Mouse (Mus musculus) hindbrain, embryonic 13.5 days (tissue): Measurements from ENCODE around the gene Trim10. TPM values are rescaled to one million over a fixed set of nuclear protein-coding genes. Genes with fewer than 3 reads are reported as not detected.
A peak's percentile ranks its signal among the peaks of the same experiment; 100 is the strongest.

Experiments
- ATAC-seq: fragments of 200-750 bp; cut with Nextera tagmentation; 2 replicates; pipeline ENCODE4 v1.8.0; 2017; ENCODE audit warnings: moderate TSS enrichment; ENCODE audit not compliant: low FRiP score
- H3K27ac ChIP-seq: fragments of 300-500 bp; sonication (generic); 2 replicates; pipeline ENCODE4 v1.5.1; 2015; ENCODE audit warnings: inconsistent platforms, mild to moderate bottlenecking, moderate library complexity
- H3K27me3 ChIP-seq: fragments of 300-500 bp; sonication (generic); 2 replicates; pipeline ENCODE4 v1.6.1; 2015; ENCODE audit warnings: mild to moderate bottlenecking, inconsistent platforms
- H3K36me3 ChIP-seq: fragments of 300-500 bp; sonication (generic); 2 replicates; pipeline ENCODE4 v1.6.1; 2015; ENCODE audit warnings: mild to moderate bottlenecking, inconsistent platforms
- H3K4me1 ChIP-seq: fragments of 300-500 bp; sonication (generic); replicated peaks from 2 replicates; pipeline ENCODE4 v1.6.1; 2015; ENCODE audit warnings: inconsistent platforms
- H3K4me2 ChIP-seq: fragments of 300-500 bp; sonication (generic); 2 replicates; pipeline ENCODE4 v1.6.1; 2015; ENCODE audit warnings: inconsistent platforms, mild to moderate bottlenecking, moderate library complexity
- H3K4me3 ChIP-seq: fragments of 300-500 bp; sonication (generic); 2 replicates; pipeline ENCODE4 v1.5.1; 2015; ENCODE audit warnings: mild to moderate bottlenecking, inconsistent platforms
- H3K9ac ChIP-seq: fragments of 300-500 bp; sonication (generic); 2 replicates; pipeline ENCODE4 v1.6.1; 2015; ENCODE audit warnings: mild to moderate bottlenecking, inconsistent platforms
- H3K9me3 ChIP-seq: fragments of 300-500 bp; sonication (generic); 2 replicates; pipeline ENCODE4 v1.6.1; 2016; ENCODE audit warnings: inconsistent platforms
- WGBS: fragments of 180-500 bp; shearing (Covaris S2); methylation state at CpG from one replicate; pipeline ENCODE4 v1.1.7; 2015; 5-methylcytosine and 5-hydroxymethylcytosine counted together
- polyA plus RNA-seq: library from polyadenylated mRNA; unstranded; fragments of >200 nt; fragmentation: Nextera tagmentation; extraction: Ambion mirVana; gene quantifications from 2 replicates; pipeline ENCODE4 v1.2.1, GENCODE M21; 2015

Trim10 gene
- polyA plus RNA-seq, 1 experiment from 2014 or later = 1.3 TPM

GRCm38 (mm10) chr17:36899376-36899775, 30.0 kb downstream of the Trim10 start:
- Histone ChIP-seq H3K27me3 (no peaks in the 10 kb centered on the region), H3K4me1 (no peaks in the 10 kb centered on the region), H3K4me2 (no peak overlapping the region), H3K27ac (no peak overlapping the region), H3K4me3 (no peak overlapping the region), H3K9ac (no peak overlapping the region), H3K9me3 (no peaks in the 10 kb centered on the region), H3K36me3 (no peaks in the 10 kb centered on the region)
- 92% methylated on average over 4 of the region's 4 CpGs for WGBS
- no peak for ATAC-seq

GRCm38 (mm10) chr17:36900001-36900400, 30.6 kb downstream of the Trim10 start:
- Histone ChIP-seq H3K9me3 (no peaks in the 10 kb centered on the region), H3K4me3 (no peak overlapping the region), H3K27me3 (no peaks in the 10 kb centered on the region), H3K4me2 (no peak overlapping the region), H3K27ac (no peak overlapping the region), H3K4me1 (no peaks in the 10 kb centered on the region), H3K9ac (no peak overlapping the region), H3K36me3 (no peaks in the 10 kb centered on the region)
- no peak for ATAC-seq
- WGBS = 87% methylated on average over 5 of the region's 5 CpGs

- Histone ChIP-seq H3K36me3 (no peaks in the 10 kb centered on the region), H3K9me3 (no peaks in the 10 kb centered on the region), H3K4me2 (no peak overlapping the region), H3K4me3 (no peak overlapping the region), H3K27me3 (no peaks in the 10 kb centered on the region), H3K27ac (no peak overlapping the region), H3K9ac (no peak overlapping the region), H3K4me1 (no peaks in the 10 kb centered on the region)
- no peak for ATAC-seq
- 39% methylated on average over 1 of the region's 1 CpGs for WGBS
Measured at GRCm38 (mm10) chr17:36900691-36901090, 31.3 kb downstream of the Trim10 start.

- Histone ChIP-seq H3K4me1 (no peaks in the 10 kb centered on the region), H3K36me3 (no peaks in the 10 kb centered on the region), H3K4me3 (no peak overlapping the region), H3K27me3 (no peaks in the 10 kb centered on the region), H3K27ac (no peak overlapping the region), H3K9ac (no peak overlapping the region), H3K9me3 (no peaks in the 10 kb centered on the region), H3K4me2 (no peak overlapping the region)
- WGBS = 75% methylated on average over 3 of the region's 3 CpGs
- no peak for ATAC-seq
Measured at GRCm38 (mm10) chr17:36903651-36904050, 34.3 kb downstream of the Trim10 start.

- Histone ChIP-seq H3K9me3 (no peaks in the 10 kb centered on the region), H3K4me3 (no peak overlapping the region), H3K9ac (no peak overlapping the region), H3K27me3 (0 out of 2 replicates have a peak, but pooled peaks cover 7% of the 10 kb centered on the region), H3K27ac (no peak overlapping the region), H3K4me2 (no peak overlapping the region), H3K4me1 (no peaks in the 10 kb centered on the region), H3K36me3 (no peaks in the 10 kb centered on the region)
- no peak for ATAC-seq
- 45% methylated on average over 1 of the region's 1 CpGs for WGBS
Measured at GRCm38 (mm10) chr17:36908235-36908634, 38.9 kb downstream of the Trim10 start.

- no peak for ATAC-seq
- Histone ChIP-seq H3K9me3 (no peaks in the 10 kb centered on the region), H3K36me3 (no peaks in the 10 kb centered on the region), H3K4me2 (no peak overlapping the region), H3K9ac (no peak overlapping the region), H3K27me3 (0 out of 2 replicates have a peak, but pooled peaks cover 7% of the 10 kb centered on the region), H3K4me1 (no peaks in the 10 kb centered on the region), H3K4me3 (no peak overlapping the region), H3K27ac (no peak overlapping the region)
- WGBS = 69% methylated on average over 4 of the region's 4 CpGs
Measured at GRCm38 (mm10) chr17:36909802-36910201, 40.4 kb downstream of the Trim10 start.

GRCm38 (mm10) chr17:36912031-36912430, 42.7 kb downstream of the Trim10 start:
- H3K4me2 ChIP-seq = no peak overlapping the region
- 77% methylated on average over 2 of the region's 2 CpGs for WGBS
- H3K27me3 ChIP-seq = 0 out of 2 replicates have a peak, but pooled peaks cover 7% of the 10 kb centered on the region
- no peak for ATAC-seq
- H3K36me3 ChIP-seq = no peaks in the 10 kb centered on the region
- H3K4me1 ChIP-seq = no peaks in the 10 kb centered on the region
- no peak overlapping the region for H3K4me3 ChIP-seq
- H3K9me3 ChIP-seq = no peaks in the 10 kb centered on the region
- no peak overlapping the region for H3K9ac ChIP-seq
- H3K27ac ChIP-seq = no peak overlapping the region

GRCm38 (mm10) chr17:36914108-36914507, 44.7 kb downstream of the Trim10 start:
- H3K27me3 ChIP-seq = 0 out of 2 replicates have a peak, but pooled peaks cover 6% of the 10 kb centered on the region
- no peaks in the 10 kb centered on the region for H3K4me1 ChIP-seq
- H3K9ac ChIP-seq = no peak overlapping the region
- no peaks in the 10 kb centered on the region for H3K36me3 ChIP-seq
- H3K4me2 ChIP-seq = no peak overlapping the region
- no peaks in the 10 kb centered on the region for H3K9me3 ChIP-seq
- H3K4me3 ChIP-seq = no peak overlapping the region
- no peak for ATAC-seq
- WGBS = 14% methylated on average over 2 of the region's 2 CpGs
- H3K27ac ChIP-seq = no peak overlapping the region

- 0 out of 2 replicates have a peak, but pooled peaks have one; percentile 32 for ATAC-seq
- WGBS = 17% methylated on average over 9 of the region's 9 CpGs
- H3K27me3 ChIP-seq = no peaks in the 10 kb centered on the region
- no peaks in the 10 kb centered on the region for H3K36me3 ChIP-seq
- H3K27ac ChIP-seq = no peak overlapping the region
- no peak overlapping the region for H3K4me2 ChIP-seq
- H3K4me3 ChIP-seq = no peak overlapping the region
- no peaks in the 10 kb centered on the region for H3K4me1 ChIP-seq
- H3K9me3 ChIP-seq = no peaks in the 10 kb centered on the region
- no peak overlapping the region for H3K9ac ChIP-seq
Measured at GRCm38 (mm10) chr17:36915076-36915475, 45.7 kb downstream of the Trim10 start.

GRCm38 (mm10) chr17:36920239-36920638, 50.9 kb downstream of the Trim10 start:
- ATAC-seq = no peak
- Histone ChIP-seq H3K4me2 (no peak overlapping the region), H3K4me1 (no peaks in the 10 kb centered on the region), H3K4me3 (no peak overlapping the region), H3K36me3 (no peaks in the 10 kb centered on the region), H3K9me3 (no peaks in the 10 kb centered on the region), H3K27ac (no peak overlapping the region), H3K9ac (no peak overlapping the region), H3K27me3 (no peaks in the 10 kb centered on the region)
- 53% methylated on average over 15 of the region's 15 CpGs for WGBS

- WGBS = 89% methylated on average over 4 of the region's 4 CpGs
- H3K4me2 ChIP-seq = no peak overlapping the region
- H3K36me3 ChIP-seq = no peaks in the 10 kb centered on the region
- no peaks in the 10 kb centered on the region for H3K9me3 ChIP-seq
- no peak overlapping the region for H3K9ac ChIP-seq
- H3K4me3 ChIP-seq = no peak overlapping the region
- no peaks in the 10 kb centered on the region for H3K4me1 ChIP-seq
- no peak overlapping the region for H3K27ac ChIP-seq
- no peaks in the 10 kb centered on the region for H3K27me3 ChIP-seq
- no peak for ATAC-seq
Measured at GRCm38 (mm10) chr17:36922715-36923114, 53.3 kb downstream of the Trim10 start.

GRCm38 (mm10) chr17:36923491-36923890, 54.1 kb downstream of the Trim10 start:
- Histone ChIP-seq H3K36me3 (no peaks in the 10 kb centered on the region), H3K9ac (no peak overlapping the region), H3K27me3 (no peaks in the 10 kb centered on the region), H3K4me3 (no peak overlapping the region), H3K4me1 (no peaks in the 10 kb centered on the region), H3K9me3 (no peaks in the 10 kb centered on the region), H3K4me2 (no peak overlapping the region), H3K27ac (no peak overlapping the region)
- ATAC-seq = no peak
- 67% methylated on average over 4 of the region's 4 CpGs for WGBS
